Mouse (Mus musculus) stomach, embryonic 16.5 days (tissue): ENCODE results near the gene Ing4. TPM values are rescaled to one million over a fixed set of nuclear protein-coding genes. Genes with fewer than 3 reads are reported as not detected.

ENCODE experiments used
- ATAC-seq: fragments of 200-750 bp; cut with Nextera tagmentation; 2 replicates; pipeline ENCODE4 v1.8.0; 2017; ENCODE audit warnings: moderate number of reproducible peaks, moderate TSS enrichment; ENCODE audit not compliant: insufficient read depth, low FRiP score
- H3K27ac ChIP-seq: fragments of 300-500 bp; sonication (generic); 2 replicates; pipeline ENCODE4 v1.5.1; 2014; ENCODE audit warnings: low read length
- H3K27me3 ChIP-seq: fragments of 300-500 bp; sonication (generic); 2 replicates; pipeline ENCODE4 v1.6.1; 2014; ENCODE audit warnings: low read length, control low read depth, mixed read lengths; ENCODE audit not compliant: control insufficient read depth, insufficient read depth
- H3K36me3 ChIP-seq: fragments of 300-500 bp; sonication (generic); 2 replicates; pipeline ENCODE4 v1.6.1; 2014; ENCODE audit warnings: low read length; ENCODE audit not compliant: control insufficient read depth, insufficient read depth
- H3K4me1 ChIP-seq: fragments of 300-500 bp; sonication (generic); 2 replicates; pipeline ENCODE4 v1.6.1; 2014; ENCODE audit warnings: low read length, control low read depth, mixed read lengths; ENCODE audit not compliant: control insufficient read depth, insufficient read depth
- H3K4me2 ChIP-seq: fragments of 300-500 bp; sonication (generic); 2 replicates; pipeline ENCODE4 v1.6.1; 2014; ENCODE audit warnings: low read depth, low read length, mixed read lengths
- H3K4me3 ChIP-seq: fragments of 300-500 bp; sonication (generic); replicated peaks from 2 replicates; pipeline ENCODE4 v1.5.1; 2014; ENCODE audit warnings: mild to moderate bottlenecking, low read length
- H3K9ac ChIP-seq: fragments of 300-500 bp; sonication (generic); 2 replicates; pipeline ENCODE4 v1.6.1; 2014; ENCODE audit warnings: low read length
- H3K9me3 ChIP-seq: fragments of 300-500 bp; sonication (generic); replicated peaks from 2 replicates; pipeline ENCODE4 v1.6.1; 2016; ENCODE audit warnings: low read length, control low read depth; ENCODE audit not compliant: control insufficient read depth
- WGBS: fragments of 180-500 bp; shearing (Covaris S2); extraction: QIAGEN DNeasy Blood & Tissue Kit; methylation state at CpG from one replicate; pipeline ENCODE4 v1.1.7; 2014; 5-methylcytosine and 5-hydroxymethylcytosine counted together
- polyA plus RNA-seq: library from polyadenylated mRNA; unstranded; fragments of >200 nt; fragmentation: Nextera tagmentation; extraction: Ambion mirVana; gene quantifications from 2 replicates; pipeline ENCODE4 v1.2.1, GENCODE M21; 2015

The Ing4 gene
- polyA plus RNA-seq, 1 experiment from 2014 or later = 115 TPM

- no peaks in the 10 kb centered on the region for H3K36me3 ChIP-seq
- H3K9ac ChIP-seq = peak overlapping the region; percentile 72
- H3K9me3 ChIP-seq = no peaks in the 10 kb centered on the region
- peak overlapping the region; percentile 45 for H3K4me3 ChIP-seq
- H3K4me1 ChIP-seq = peaks cover 8% of the 10 kb centered on the region; the same call in 1 of the 2 replicates
- 22% methylated on average over 25 of the region's 25 CpGs for WGBS
- 0 out of 2 replicates have a peak overlapping the region, but pooled peaks have one; percentile 57 for H3K27ac ChIP-seq
- H3K27me3 ChIP-seq = no peaks in the 10 kb centered on the region
- peak overlapping the region; percentile 59 for H3K4me2 ChIP-seq
- ATAC-seq = peak; percentile 6; the same call in 1 of the 2 replicates
Measured at GRCm38 (mm10) chr6:125081394-125081793, 41.8 kb downstream of the Ing4 start.

- H3K9ac ChIP-seq = peak overlapping the region; percentile 72
- H3K27me3 ChIP-seq = no peaks in the 10 kb centered on the region
- no peaks in the 10 kb centered on the region for H3K9me3 ChIP-seq
- peak; percentile 88 for ATAC-seq
- H3K27ac ChIP-seq = 0 out of 2 replicates have a peak overlapping the region, but pooled peaks have one; percentile 57
- peak overlapping the region; percentile 45 for H3K4me3 ChIP-seq
- WGBS = 25% methylated on average over 45 of the region's 45 CpGs
- peak overlapping the region; percentile 59 for H3K4me2 ChIP-seq
- no peaks in the 10 kb centered on the region for H3K36me3 ChIP-seq
- H3K4me1 ChIP-seq = peaks cover 8% of the 10 kb centered on the region; the same call in 1 of the 2 replicates
Measured at GRCm38 (mm10) chr6:125081797-125082560, 42.4 kb downstream of the Ing4 start.

- no peak overlapping the region for H3K4me2 ChIP-seq
- H3K27ac ChIP-seq = no peak overlapping the region
- ATAC-seq = no peak
- no peak overlapping the region for H3K4me3 ChIP-seq
- no peaks in the 10 kb centered on the region for H3K9me3 ChIP-seq
- WGBS = 82% methylated on average over 7 of the region's 7 CpGs
- no peaks in the 10 kb centered on the region for H3K27me3 ChIP-seq
- H3K4me1 ChIP-seq = peaks cover 8% of the 10 kb centered on the region; the same call in 1 of the 2 replicates
- H3K9ac ChIP-seq = no peak overlapping the region
- H3K36me3 ChIP-seq = no peaks in the 10 kb centered on the region
Measured at GRCm38 (mm10) chr6:125082801-125083386, 43.3 kb downstream of the Ing4 start.

- ATAC-seq = peak; percentile 16; the same call in 1 of the 2 replicates
- Histone ChIP-seq H3K27ac (no peak overlapping the region), H3K4me3 (no peak overlapping the region)
Measured at GRCm38 (mm10) chr6:125084424-125084823, 44.9 kb downstream of the Ing4 start.

GRCm38 (mm10) chr6:125087937-125088336 lies 48.4 kb downstream of the Ing4 start:
- Histone ChIP-seq H3K9ac (no peak overlapping the region), H3K4me1 (peaks cover 24% of the 10 kb centered on the region), H3K4me2 (no peak overlapping the region), H3K27ac (peak overlapping the region; percentile 95), H3K4me3 (no peak overlapping the region), H3K36me3 (no peaks in the 10 kb centered on the region), H3K9me3 (no peaks in the 10 kb centered on the region), H3K27me3 (no peaks in the 10 kb centered on the region)
- WGBS = 76% methylated on average over 3 of the region's 3 CpGs
- no peak for ATAC-seq

More at GRCm38 (mm10) chr6:125084424-125084823, 44.9 kb downstream of the Ing4 start:
- H3K4me2 ChIP-seq = no peak overlapping the region
- H3K27me3 ChIP-seq = no peaks in the 10 kb centered on the region
- H3K36me3 ChIP-seq = no peaks in the 10 kb centered on the region
- no peaks in the 10 kb centered on the region for H3K9me3 ChIP-seq
- H3K9ac ChIP-seq = 0 out of 2 replicates have a peak overlapping the region, but pooled peaks have one; percentile 11
- WGBS = 7% methylated on average over 4 of the region's 4 CpGs
- H3K4me1 ChIP-seq = peaks cover 14% of the 10 kb centered on the region

- peak; percentile 87 for ATAC-seq
- peaks cover 24% of the 10 kb centered on the region for H3K4me1 ChIP-seq
- no peaks in the 10 kb centered on the region for H3K36me3 ChIP-seq
- H3K9me3 ChIP-seq = no peaks in the 10 kb centered on the region
- peak overlapping the region; percentile 1; the same call in 1 of the 2 replicates for H3K9ac ChIP-seq
- H3K4me3 ChIP-seq = no peak overlapping the region
- H3K4me2 ChIP-seq = peak overlapping the region; percentile 56
- WGBS = 2% methylated on average over 20 of the region's 20 CpGs
- peak overlapping the region; percentile 95 for H3K27ac ChIP-seq
- no peaks in the 10 kb centered on the region for H3K27me3 ChIP-seq
Measured at GRCm38 (mm10) chr6:125088561-125089321, 49.2 kb downstream of the Ing4 start.

- no peaks in the 10 kb centered on the region for H3K9me3 ChIP-seq
- peaks cover 21% of the 10 kb centered on the region for H3K4me1 ChIP-seq
- peak overlapping the region; percentile 14 for H3K4me3 ChIP-seq
- no peaks in the 10 kb centered on the region for H3K36me3 ChIP-seq
- peak overlapping the region; percentile 58 for H3K9ac ChIP-seq
- 1% methylated on average over 15 of the region's 15 CpGs for WGBS
- ATAC-seq = peak; percentile 77
- H3K27me3 ChIP-seq = no peaks in the 10 kb centered on the region
- peak overlapping the region; percentile 95 for H3K27ac ChIP-seq
- peak overlapping the region; percentile 56 for H3K4me2 ChIP-seq
Measured at GRCm38 (mm10) chr6:125089521-125090321, 50.2 kb downstream of the Ing4 start.

GRCm38 (mm10) chr6:125090341-125091085 lies 51.0 kb downstream of the Ing4 start:
- 44% methylated on average over 10 of the region's 10 CpGs for WGBS
- Histone ChIP-seq H3K27ac (peak overlapping the region; percentile 95), H3K27me3 (no peaks in the 10 kb centered on the region), H3K4me1 (peaks cover 24% of the 10 kb centered on the region), H3K9me3 (no peaks in the 10 kb centered on the region), H3K4me2 (peak overlapping the region; percentile 56), H3K4me3 (peak overlapping the region; percentile 14; the same call in 1 of the 2 replicates), H3K36me3 (no peaks in the 10 kb centered on the region), H3K9ac (peak overlapping the region; percentile 58)
- ATAC-seq = no peak
